Mouse (Mus musculus) frontal cortex, adult (tissue): Measurements from ENCODE around the gene Pfkl.
A peak's percentile ranks its signal among the peaks of the same experiment; 100 is the strongest.
"Not testable (repeated sequence)": the region's sequence is repeated elsewhere in the genome, so short reads cannot be mapped to it uniquely, and the experiment has no call there.

ENCODE experiments used
- ATAC-seq: cut with Nextera tagmentation; 2 replicates; pipeline ENCODE4 v1.9.2; 2017; ENCODE audit warnings: mild to moderate bottlenecking, moderate library complexity, mixed read lengths; ENCODE audit not compliant: low TSS enrichment

Gene Pfkl

GRCm38 (mm10) chr10:77971709-77972553, 38.0 kb downstream of the Pfkl start:
- ATAC-seq: no peak

- no peak for ATAC-seq
These were observed 38.7 kb downstream of the Pfkl start for GRCm38 (mm10) chr10:77971191-77971590.

- no peak for ATAC-seq
These were observed 39.4 kb downstream of the Pfkl start, which contains the start of gene Trpm2 for GRCm38 (mm10) chr10:77970481-77970880. Gene Trpm2 (minus strand): TSS chr10:77970563.

GRCm38 (mm10) chr10:77969973-77970325, 39.9 kb downstream of the Pfkl start:
- peak; percentile 46; the same call in 1 of the 2 replicates for ATAC-seq

GRCm38 (mm10) chr10:77969274-77969972, 40.5 kb downstream of the Pfkl start:
- peak; percentile 94 for ATAC-seq

- no peak for ATAC-seq
These were observed 45.9 kb downstream of the Pfkl start for GRCm38 (mm10) chr10:77963971-77964370.

GRCm38 (mm10) chr10:77962725-77963124, 47.2 kb downstream of the Pfkl start:
- no peak for ATAC-seq

- ATAC-seq: not testable (repeated sequence)
These were observed 59.4 kb downstream of the Pfkl start for GRCm38 (mm10) chr10:77950468-77950867.

GRCm38 (mm10) chr10:77939685-77940084, 70.2 kb downstream of the Pfkl start:
- no peak for ATAC-seq
